Mouse (Mus musculus): ENCODE measurements around the gene Tap2. TPM values are rescaled to one million over a fixed set of nuclear protein-coding genes. Genes with fewer than 3 reads are reported as not detected.
A peak's percentile ranks its signal among the peaks of the same experiment; 100 is the strongest.

The Tap2 gene
- polyA plus RNA-seq, 1 experiment from 2014 or later = 7.4 TPM

DNA sequence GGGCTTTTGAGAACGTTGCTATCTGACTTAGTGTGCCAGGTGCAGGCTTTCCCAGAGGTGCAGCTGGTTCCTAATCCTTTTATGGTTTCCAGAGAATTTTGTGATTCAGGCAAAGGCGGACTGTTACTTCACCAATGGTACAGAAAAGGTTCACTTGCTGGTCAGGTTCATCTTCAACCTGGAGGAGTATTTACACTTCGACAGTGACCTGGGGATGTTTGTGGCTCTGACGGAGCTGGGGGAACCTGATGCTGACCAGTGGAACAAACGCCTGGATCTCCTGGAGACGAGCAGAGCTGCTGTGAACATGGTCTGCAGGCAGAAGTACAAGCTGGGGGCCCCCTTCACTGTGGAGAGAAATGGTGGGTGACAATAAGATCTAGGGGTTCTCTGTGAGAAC, 37.6 kb downstream of the Tap2 start:
- H3K27me3 ChIP-seq (replicated peaks; ENCODE audit: control insufficient read depth, insufficient read depth, low read length) = no peaks in the 10 kb centered on the region
- no peak overlapping the region for H3K27ac ChIP-seq (ENCODE audit: low read depth, low read length)
- H3K9ac ChIP-seq (ENCODE audit: low read depth, low read length) = no peak overlapping the region
- H3K9me3 ChIP-seq (ENCODE audit: control insufficient read depth, low read length) = no peaks in the 10 kb centered on the region
- H3K36me3 ChIP-seq (ENCODE audit: control insufficient read depth, insufficient read depth, low read length) = no peaks in the 10 kb centered on the region
- H3K4me1 ChIP-seq (replicated peaks; ENCODE audit: control insufficient read depth, insufficient read depth, low read length) = no peaks in the 10 kb centered on the region
- WGBS = 78% methylated on average over 6 of the region's 6 CpGs
- DNase-seq (ENCODE audit: low spot score) = no peak
- no peak overlapping the region for H3K4me2 ChIP-seq
- H3K4me3 ChIP-seq (ENCODE audit: low read depth, low read length) = no peak overlapping the region
- no peak for ATAC-seq (replicated peaks; ENCODE audit: low FRiP score)

DNA sequence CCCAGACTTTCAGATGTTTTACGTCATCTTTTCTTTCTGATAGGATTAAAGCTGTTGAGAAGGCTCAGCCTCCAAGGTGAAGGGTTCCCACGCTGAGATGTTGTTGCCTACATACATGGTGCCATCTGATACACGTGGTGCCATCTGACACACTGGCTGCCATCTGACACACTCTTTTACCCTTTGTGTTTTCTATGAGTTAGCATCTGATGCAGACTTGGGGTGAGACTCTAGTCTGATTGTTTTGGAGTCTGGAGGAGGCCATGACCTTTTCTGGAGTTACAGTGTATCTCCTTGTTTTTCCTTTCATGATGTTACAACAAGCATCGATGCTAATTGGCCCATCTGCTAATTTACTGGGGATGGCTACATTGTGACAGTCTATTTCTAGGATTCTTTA, 41.3 kb downstream of the Tap2 start:
- H3K36me3 ChIP-seq (ENCODE audit: control insufficient read depth, insufficient read depth, low read length) = no peaks in the 10 kb centered on the region
- H3K9me3 ChIP-seq (ENCODE audit: control insufficient read depth, low read length) = no peaks in the 10 kb centered on the region
- H3K4me3 ChIP-seq (ENCODE audit: low read depth, low read length) = no peak overlapping the region
- H3K27ac ChIP-seq (ENCODE audit: low read depth, low read length) = no peak overlapping the region
- no peaks in the 10 kb centered on the region for H3K4me1 ChIP-seq (replicated peaks; ENCODE audit: control insufficient read depth, insufficient read depth, low read length)
- ATAC-seq (replicated peaks; ENCODE audit: low FRiP score) (no peak), DNase-seq (ENCODE audit: low spot score) (no peak)
- no peak overlapping the region for H3K4me2 ChIP-seq
- 67% methylated on average over 4 of the region's 4 CpGs for WGBS
- H3K27me3 ChIP-seq (replicated peaks; ENCODE audit: control insufficient read depth, insufficient read depth, low read length) = 0 out of 2 replicates have a peak, but pooled peaks cover 3% of the 10 kb centered on the region
- no peak overlapping the region for H3K9ac ChIP-seq (ENCODE audit: low read depth, low read length)

DNA sequence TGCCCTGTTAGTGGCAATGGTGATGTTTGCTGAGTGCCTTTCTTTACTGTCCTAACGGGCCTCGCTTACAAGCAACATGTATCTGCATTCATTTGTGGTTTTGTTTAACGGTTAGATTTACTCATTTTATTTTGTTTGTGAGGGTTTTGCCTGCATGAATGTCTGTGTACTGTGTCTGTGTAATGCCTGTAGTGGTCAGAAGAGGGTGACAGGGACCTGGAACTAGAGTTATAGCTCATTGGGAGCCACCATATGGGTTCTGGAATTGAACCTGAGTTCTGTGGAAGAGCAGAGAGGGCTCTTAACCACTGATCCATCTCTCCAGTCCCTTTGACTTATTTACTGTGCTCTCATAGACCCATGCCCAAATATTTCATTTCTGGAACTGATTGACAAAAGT, 43.7 kb downstream of the Tap2 start:
- H3K4me3 ChIP-seq (ENCODE audit: low read depth, low read length) = no peak overlapping the region
- H3K9ac ChIP-seq (ENCODE audit: low read depth, low read length) = no peak overlapping the region
- WGBS = 87% methylated on average over 3 of the region's 3 CpGs
- no peak overlapping the region for H3K27ac ChIP-seq (ENCODE audit: low read depth, low read length)
- H3K9me3 ChIP-seq (ENCODE audit: control insufficient read depth, low read length) = no peaks in the 10 kb centered on the region
- no peaks in the 10 kb centered on the region for H3K4me1 ChIP-seq (replicated peaks; ENCODE audit: control insufficient read depth, insufficient read depth, low read length)
- ATAC-seq (replicated peaks; ENCODE audit: low FRiP score) = no peak
- no peak overlapping the region for H3K4me2 ChIP-seq
- no peaks in the 10 kb centered on the region for H3K36me3 ChIP-seq (ENCODE audit: control insufficient read depth, insufficient read depth, low read length)
- H3K27me3 ChIP-seq (replicated peaks; ENCODE audit: control insufficient read depth, insufficient read depth, low read length) = peaks cover 3% of the 10 kb centered on the region; the same call in 1 of the 2 replicates
- no peak for DNase-seq (ENCODE audit: low spot score)

DNA sequence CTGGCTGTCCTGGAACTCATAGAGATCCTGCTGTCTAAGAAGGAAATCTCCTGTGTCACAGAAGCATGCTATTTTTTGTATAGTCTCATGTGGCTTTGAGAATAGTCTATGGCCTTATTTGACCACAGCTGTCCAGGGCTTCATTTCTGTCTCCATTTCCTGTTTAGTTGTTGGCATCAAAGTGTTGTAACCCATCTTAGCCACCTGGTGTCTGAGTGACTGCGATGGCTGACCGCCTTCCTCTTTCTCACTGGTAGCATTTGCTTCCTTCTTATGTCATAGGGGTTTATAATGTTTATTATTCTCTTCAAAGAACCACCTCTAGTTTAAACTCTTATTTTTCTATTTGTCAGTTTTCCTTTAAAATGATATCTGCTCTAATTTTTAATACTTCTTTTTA, 45.4 kb downstream of the Tap2 start:
- no peak overlapping the region for H3K4me3 ChIP-seq (ENCODE audit: low read depth, low read length)
- H3K36me3 ChIP-seq (ENCODE audit: control insufficient read depth, insufficient read depth, low read length) = no peaks in the 10 kb centered on the region
- WGBS = 42% methylated on average over 2 of the region's 2 CpGs
- no peak for DNase-seq (ENCODE audit: low spot score)
- H3K4me2 ChIP-seq = no peak overlapping the region
- no peak overlapping the region for H3K27ac ChIP-seq (ENCODE audit: low read depth, low read length)
- peaks cover 3% of the 10 kb centered on the region; the same call in 1 of the 2 replicates for H3K27me3 ChIP-seq (replicated peaks; ENCODE audit: control insufficient read depth, insufficient read depth, low read length)
- no peaks in the 10 kb centered on the region for H3K4me1 ChIP-seq (replicated peaks; ENCODE audit: control insufficient read depth, insufficient read depth, low read length)
- H3K9ac ChIP-seq (ENCODE audit: low read depth, low read length) = no peak overlapping the region
- no peaks in the 10 kb centered on the region for H3K9me3 ChIP-seq (ENCODE audit: control insufficient read depth, low read length)
- no peak for ATAC-seq (replicated peaks; ENCODE audit: low FRiP score)

DNA sequence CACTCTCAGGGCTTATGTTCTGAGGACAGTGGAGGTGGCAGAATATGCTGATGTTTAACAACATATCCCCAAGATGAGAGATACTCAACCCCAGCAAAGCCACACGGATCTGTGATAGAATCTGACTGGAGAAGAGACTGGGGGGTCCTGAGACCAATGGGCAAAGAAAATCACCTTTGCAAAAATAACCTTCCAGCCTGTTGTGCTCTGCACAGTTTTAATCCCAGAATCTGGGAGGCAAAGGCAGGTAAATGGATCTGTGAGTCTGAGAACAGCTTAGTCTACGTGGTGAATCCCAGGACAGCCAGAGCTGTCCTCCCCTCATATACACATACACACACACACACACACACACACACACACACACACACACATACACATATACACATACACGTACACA, 46.0 kb downstream of the Tap2 start:
- Histone ChIP-seq H3K4me2 (no peak overlapping the region), H3K27me3 (replicated peaks; ENCODE audit: control insufficient read depth, insufficient read depth, low read length) (peaks cover 3% of the 10 kb centered on the region; the same call in 1 of the 2 replicates), H3K9me3 (ENCODE audit: control insufficient read depth, low read length) (no peaks in the 10 kb centered on the region), H3K4me1 (replicated peaks; ENCODE audit: control insufficient read depth, insufficient read depth, low read length) (no peaks in the 10 kb centered on the region), H3K4me3 (ENCODE audit: low read depth, low read length) (no peak overlapping the region), H3K27ac (ENCODE audit: low read depth, low read length) (no peak overlapping the region), H3K36me3 (ENCODE audit: control insufficient read depth, insufficient read depth, low read length) (no peaks in the 10 kb centered on the region), H3K9ac (ENCODE audit: low read depth, low read length) (no peak overlapping the region)
- DNase-seq (ENCODE audit: low spot score) = no peak
- WGBS = 35% methylated on average over 3 of the region's 3 CpGs
- no peak for ATAC-seq (replicated peaks; ENCODE audit: low FRiP score)

DNA sequence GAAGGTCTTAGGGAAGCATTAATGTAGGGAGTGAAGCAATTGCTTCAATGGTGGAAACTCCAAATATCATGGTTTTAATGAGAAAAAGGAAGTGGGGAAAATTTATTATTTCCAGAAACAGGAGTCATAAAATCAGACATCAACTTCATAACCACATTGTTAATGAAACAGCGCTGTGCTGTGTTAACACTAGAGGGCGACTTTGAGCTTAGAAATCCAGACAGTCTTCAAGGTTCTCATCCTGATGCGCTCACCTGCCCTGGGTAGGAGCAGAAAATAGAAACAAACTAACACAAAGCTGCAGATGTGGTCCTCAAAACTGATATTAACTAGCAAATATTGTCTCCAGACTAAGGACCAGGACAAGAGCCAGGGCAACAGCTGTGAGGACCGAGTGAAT, 46.6 kb downstream of the Tap2 start:
- 18% methylated on average over 4 of the region's 4 CpGs for WGBS
- Histone ChIP-seq H3K4me3 (ENCODE audit: low read depth, low read length) (no peak overlapping the region), H3K4me1 (replicated peaks; ENCODE audit: control insufficient read depth, insufficient read depth, low read length) (no peaks in the 10 kb centered on the region), H3K4me2 (no peak overlapping the region), H3K9ac (ENCODE audit: low read depth, low read length) (no peak overlapping the region), H3K27ac (ENCODE audit: low read depth, low read length) (no peak overlapping the region), H3K9me3 (ENCODE audit: control insufficient read depth, low read length) (no peaks in the 10 kb centered on the region), H3K36me3 (ENCODE audit: control insufficient read depth, insufficient read depth, low read length) (no peaks in the 10 kb centered on the region), H3K27me3 (replicated peaks; ENCODE audit: control insufficient read depth, insufficient read depth, low read length) (peaks cover 3% of the 10 kb centered on the region; the same call in 1 of the 2 replicates)
- ATAC-seq (replicated peaks; ENCODE audit: low FRiP score) (no peak), DNase-seq (ENCODE audit: low spot score) (no peak)

DNA sequence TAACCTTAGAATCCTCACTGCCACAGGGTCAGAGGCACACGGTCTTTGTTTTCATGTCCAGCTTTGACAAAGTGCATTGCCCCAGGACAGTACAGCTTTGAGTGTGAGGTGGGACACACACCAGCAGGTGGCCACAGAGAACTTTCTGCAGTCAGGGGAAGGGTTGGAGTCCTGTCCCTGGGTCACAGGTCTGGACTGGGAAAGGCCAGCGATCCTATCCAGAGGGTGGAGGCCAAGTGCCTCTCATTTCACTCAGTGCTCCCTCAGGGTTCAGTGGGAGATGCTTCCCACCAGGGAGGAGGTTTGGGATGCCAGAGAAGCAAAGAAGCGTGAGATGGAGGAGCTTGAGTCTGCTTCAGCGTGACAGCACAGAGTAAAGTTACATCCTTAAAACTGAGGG, 48.3 kb downstream of the Tap2 start:
- DNase-seq (ENCODE audit: low spot score) = peak; percentile 24

DNA sequence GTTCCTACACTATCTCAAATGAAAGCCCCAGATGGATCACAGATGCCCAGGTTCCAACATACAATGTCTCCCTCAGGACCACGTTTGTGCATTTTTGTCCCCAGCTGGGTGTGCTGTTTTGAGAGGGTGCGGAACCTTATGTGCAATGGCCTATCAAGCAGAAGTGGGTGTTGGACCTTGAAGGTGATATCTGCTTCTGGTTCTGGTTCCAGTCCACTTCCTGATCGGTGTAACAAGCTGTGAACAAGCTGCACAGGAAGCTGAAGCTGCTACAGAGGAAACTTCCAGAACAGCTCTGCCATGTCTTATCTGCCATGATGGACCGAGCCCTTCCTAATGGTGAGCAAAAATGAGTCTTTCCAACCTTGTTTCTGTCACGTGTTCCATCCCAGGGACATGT, 53.2 kb downstream of the Tap2 start:
- Histone ChIP-seq H3K27ac (ENCODE audit: low read depth, low read length) (no peak overlapping the region), H3K4me2 (no peak overlapping the region), H3K27me3 (replicated peaks; ENCODE audit: control insufficient read depth, insufficient read depth, low read length) (no peaks in the 10 kb centered on the region; the same call in none of the 2 replicates), H3K36me3 (ENCODE audit: control insufficient read depth, insufficient read depth, low read length) (no peaks in the 10 kb centered on the region), H3K9ac (ENCODE audit: low read depth, low read length) (no peak overlapping the region), H3K4me3 (ENCODE audit: low read depth, low read length) (no peak overlapping the region), H3K4me1 (replicated peaks; ENCODE audit: control insufficient read depth, insufficient read depth, low read length) (no peaks in the 10 kb centered on the region), H3K9me3 (ENCODE audit: control insufficient read depth, low read length) (no peaks in the 10 kb centered on the region)
- DNase-seq (ENCODE audit: low spot score) (no peak), ATAC-seq (replicated peaks; ENCODE audit: low FRiP score) (no peak)
- WGBS = 72% methylated on average over 5 of the region's 5 CpGs

More for the DNA sequence above, 48.3 kb downstream of the Tap2 start:
- no peak overlapping the region for H3K27ac ChIP-seq (ENCODE audit: low read depth, low read length)
- no peak for ATAC-seq (replicated peaks; ENCODE audit: low FRiP score)
- H3K27me3 ChIP-seq (replicated peaks; ENCODE audit: control insufficient read depth, insufficient read depth, low read length) = peaks cover 3% of the 10 kb centered on the region
- no peaks in the 10 kb centered on the region for H3K36me3 ChIP-seq (ENCODE audit: control insufficient read depth, insufficient read depth, low read length)
- H3K9ac ChIP-seq (ENCODE audit: low read depth, low read length) = no peak overlapping the region
- WGBS = 56% methylated on average over 4 of the region's 4 CpGs
- H3K4me2 ChIP-seq = no peak overlapping the region
- no peaks in the 10 kb centered on the region for H3K9me3 ChIP-seq (ENCODE audit: control insufficient read depth, low read length)
- H3K4me1 ChIP-seq (replicated peaks; ENCODE audit: control insufficient read depth, insufficient read depth, low read length) = no peaks in the 10 kb centered on the region
- no peak overlapping the region for H3K4me3 ChIP-seq (ENCODE audit: low read depth, low read length)

DNA sequence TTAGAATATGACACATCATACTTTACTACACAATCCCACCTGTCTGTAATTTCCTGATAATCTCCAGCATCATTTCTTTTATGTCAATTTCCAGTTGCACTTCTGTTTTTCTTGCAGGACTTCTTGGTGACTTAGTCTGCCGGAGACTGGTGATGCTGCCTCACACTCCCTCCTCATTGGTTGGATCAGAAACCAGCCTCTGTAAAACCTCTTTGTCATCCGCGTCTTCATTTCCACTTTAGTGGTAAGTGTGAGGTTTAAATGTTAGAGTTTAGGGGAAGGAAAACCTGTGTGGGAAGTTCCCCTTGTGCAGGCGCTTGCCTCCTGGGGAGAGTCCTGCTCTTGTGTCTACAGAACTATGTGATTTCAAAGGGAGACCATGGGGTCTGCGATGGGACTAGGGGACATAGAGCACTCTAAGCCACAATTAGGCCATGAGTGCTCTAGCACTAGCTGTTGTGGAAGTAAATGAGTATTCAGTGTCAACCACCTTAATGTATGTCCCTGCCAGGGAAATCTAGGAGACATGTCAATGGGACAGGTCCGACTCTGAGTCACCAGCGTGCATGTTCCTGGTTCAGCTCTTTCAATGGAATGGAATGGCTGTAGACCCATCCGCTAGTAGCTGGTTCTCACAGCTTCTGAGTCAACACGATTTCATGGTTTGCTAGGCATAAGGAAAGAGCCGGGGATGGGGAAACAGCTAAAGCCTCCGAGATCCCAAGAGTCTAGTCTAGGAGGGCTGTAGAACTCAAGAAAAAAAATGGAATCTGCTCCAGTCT, 54.5 kb downstream of the Tap2 start, which contains the start of gene H2-Ab1:
Gene H2-Ab1 (plus strand): TSS at position 96 of the 782 bp plus-strand sequence.
- H3K36me3 ChIP-seq (ENCODE audit: control insufficient read depth, insufficient read depth, low read length) = no peaks in the 10 kb centered on the region
- DNase-seq (ENCODE audit: low spot score) (peak; percentile 44), ATAC-seq (replicated peaks; ENCODE audit: low FRiP score) (no peak)
- H3K4me3 ChIP-seq (ENCODE audit: low read depth, low read length) = no peak within 1 kb of the TSS
- no peak within 1 kb of the TSS for H3K4me2 ChIP-seq
- WGBS = 63% methylated on average over 11 of the region's 11 CpGs
- H3K4me1 ChIP-seq (replicated peaks; ENCODE audit: control insufficient read depth, insufficient read depth, low read length) = no peaks in the 10 kb centered on the region
- no peaks in the 10 kb centered on the region for H3K9me3 ChIP-seq (ENCODE audit: control insufficient read depth, low read length)
- H3K27me3 ChIP-seq (replicated peaks; ENCODE audit: control insufficient read depth, insufficient read depth, low read length) = peaks cover 4% of the 10 kb centered on the region
- no peak within 1 kb of the TSS for H3K9ac ChIP-seq (ENCODE audit: low read depth, low read length)
- H3K27ac ChIP-seq (ENCODE audit: low read depth, low read length) = no peak within 1 kb of the TSS

Measured in liver, embryonic 11.5 days (tissue).